Mouse (Mus musculus): ENCODE results near the gene Aebp2.

Gene Aebp2

GRCm38 (mm10) chr6:140606534-140606933 is 15.9 kb upstream of the Aebp2 start:
- DNase-seq (ENCODE audit: low read depth, low spot score) = no peak

- no peak for DNase-seq (ENCODE audit: low read depth, low spot score)
These were observed 13.8 kb upstream of the Aebp2 start for GRCm38 (mm10) chr6:140608666-140609065.

GRCm38 (mm10) chr6:140609533-140609932 is 12.9 kb upstream of the Aebp2 start:
- DNase-seq (ENCODE audit: low read depth, low spot score) = no peak

GRCm38 (mm10) chr6:140610117-140610516 is 12.3 kb upstream of the Aebp2 start:
- no peak for DNase-seq (ENCODE audit: low read depth, low spot score)

GRCm38 (mm10) chr6:140611282-140611681 is 11.2 kb upstream of the Aebp2 start:
- no peak for DNase-seq (ENCODE audit: low read depth, low spot score)

GRCm38 (mm10) chr6:140611893-140612473 is 10.5 kb upstream of the Aebp2 start:
- no peak for DNase-seq (ENCODE audit: low read depth, low spot score)

GRCm38 (mm10) chr6:140613822-140614221 is 8.6 kb upstream of the Aebp2 start:
- peak; percentile 44 for DNase-seq (ENCODE audit: low read depth, low spot score)

GRCm38 (mm10) chr6:140614711-140615110 is 7.8 kb upstream of the Aebp2 start:
- peak; percentile 79 for DNase-seq (ENCODE audit: low read depth, low spot score)

- DNase-seq (ENCODE audit: low read depth, low spot score) = peak; percentile 67
These were observed 1.7 kb upstream of the Aebp2 start for GRCm38 (mm10) chr6:140620531-140621349.

- no peak for DNase-seq (ENCODE audit: low read depth, low spot score)
These were observed 841 bp upstream of the Aebp2 start for GRCm38 (mm10) chr6:140621622-140622021.

GRCm38 (mm10) chr6:140623226-140624095 is 998 bp downstream of the Aebp2 start:
- DNase-seq (ENCODE audit: low read depth, low spot score) = peak; percentile 97

- peak; percentile 60 for DNase-seq (ENCODE audit: low read depth, low spot score)
These were observed 1.9 kb downstream of the Aebp2 start for GRCm38 (mm10) chr6:140624096-140625051.

- DNase-seq (ENCODE audit: low read depth, low spot score) = no peak
These were observed 6.9 kb downstream of the Aebp2 start for GRCm38 (mm10) chr6:140629176-140629859.

- no peak for DNase-seq (ENCODE audit: low read depth, low spot score)
These were observed 7.8 kb downstream of the Aebp2 start for GRCm38 (mm10) chr6:140630306-140630705.

- no peak for DNase-seq (ENCODE audit: low read depth, low spot score)
These were observed 11.2 kb downstream of the Aebp2 start for GRCm38 (mm10) chr6:140633616-140634015.

- no peak for DNase-seq (ENCODE audit: low read depth, low spot score)
These were observed 13.8 kb downstream of the Aebp2 start for GRCm38 (mm10) chr6:140636290-140636689.

- DNase-seq (ENCODE audit: low read depth, low spot score) = no peak
These were observed 19.5 kb downstream of the Aebp2 start for GRCm38 (mm10) chr6:140642010-140642409.

GRCm38 (mm10) chr6:140642655-140643054 is 20.2 kb downstream of the Aebp2 start:
- no peak for DNase-seq (ENCODE audit: low read depth, low spot score)

GRCm38 (mm10) chr6:140645931-140646330 is 23.5 kb downstream of the Aebp2 start:
- DNase-seq (ENCODE audit: low read depth, low spot score) = peak; percentile 27

GRCm38 (mm10) chr6:140646892-140647291 is 24.4 kb downstream of the Aebp2 start:
- no peak for DNase-seq (ENCODE audit: low read depth, low spot score)
